Mouse (Mus musculus): ENCODE data around the gene F13a1.

The F13a1 gene

GRCm38 (mm10) chr13:36953676-36954075 is 96.4 kb downstream of the F13a1 start:
- no peak for DNase-seq

- DNase-seq, result no peak
Observed at GRCm38 (mm10) chr13:36941891-36942290, 108.2 kb downstream of the F13a1 start.

GRCm38 (mm10) chr13:36932066-36932465 is 118.0 kb downstream of the F13a1 start:
- no peak for DNase-seq

GRCm38 (mm10) chr13:36919737-36920136 is 130.3 kb downstream of the F13a1 start:
- DNase-seq, result no peak

GRCm38 (mm10) chr13:36903885-36904284 is 146.2 kb downstream of the F13a1 start:
- DNase-seq, result no peak

GRCm38 (mm10) chr13:36903447-36903846 is 146.6 kb downstream of the F13a1 start:
- no peak for DNase-seq

GRCm38 (mm10) chr13:36901603-36902002 is 148.4 kb downstream of the F13a1 start:
- no peak for DNase-seq

GRCm38 (mm10) chr13:36901016-36901415 is 149.0 kb downstream of the F13a1 start:
- no peak for DNase-seq

- no peak for DNase-seq
Observed at GRCm38 (mm10) chr13:36896061-36896460, 154.0 kb downstream of the F13a1 start.

- no peak for DNase-seq
Observed at GRCm38 (mm10) chr13:36893762-36894161, 156.3 kb downstream of the F13a1 start.

GRCm38 (mm10) chr13:36892216-36892615 is 157.8 kb downstream of the F13a1 start:
- no peak for DNase-seq

GRCm38 (mm10) chr13:36885973-36886372 is 164.1 kb downstream of the F13a1 start:
- no peak for DNase-seq

GRCm38 (mm10) chr13:36839111-36839510 is 210.9 kb downstream of the F13a1 start:
- no peak for DNase-seq
